22 mouse cellular contexts compared by ENCODE assay signal in genomic region chr1:63266716-63267115, GRCm38 (mm10). TPM values are rescaled to one million over a fixed set of nuclear protein-coding genes. Genes with fewer than 3 reads are reported as not detected.
DNase-seq lines count a peak whose midpoint lies in the region; ATAC-seq lines count a peak whose summit lies in the region.
"Had no signal": no experiment of that assay in that cellular context is flagged by ENCODE, and none has a peak within 500 bp of the region (broad histone marks: within the 10 kb centered on the region; RNA-seq: fewer than 3 reads in every experiment).

No protein-coding gene starts in this region.

- H3K9me3 ChIP-seq in limb, embryonic 11.5 days (ENCODE audit: control insufficient read depth, low read length): no peaks in the 10 kb centered on the region
- H3K9me3 ChIP-seq in limb, embryonic 10.5 days (replicated peaks): no peaks in the 10 kb centered on the region
- H3K9me3 ChIP-seq in neural tube, embryonic 11.5 days (ENCODE audit: control insufficient read depth, low read length): no peaks in the 10 kb centered on the region
- H3K9me3 ChIP-seq: forebrain, embryonic 10.5 days; forebrain, embryonic 15.5 days; G1E; heart, embryonic 13.5 days; hindbrain, embryonic 13.5 days had no signal

- no peak overlapping the region for H3K27ac ChIP-seq in limb, embryonic 11.5 days (replicated peaks; ENCODE audit: low read depth, low read length)
- no peak overlapping the region for H3K27ac ChIP-seq in limb, embryonic 10.5 days
- no peak overlapping the region for H3K27ac ChIP-seq in neural tube, embryonic 11.5 days (ENCODE audit: low read depth, low read length)
- H3K27ac ChIP-seq: forebrain, embryonic 10.5 days; forebrain, embryonic 15.5 days; heart, embryonic 13.5 days; hindbrain, embryonic 13.5 days had no signal

- ATAC-seq in limb, embryonic 11.5 days (ENCODE audit: insufficient number of reproducible peaks, low FRiP score, low TSS enrichment, low read depth): no peak
- no peak for ATAC-seq in neural tube, embryonic 11.5 days (ENCODE audit: insufficient read depth, low FRiP score, low TSS enrichment)
- ATAC-seq: CD4-positive, CD25-positive, alpha-beta regulatory T cell, adult 4 months had no signal

- DNase-seq in embryo, embryonic 10.5 days (ENCODE audit: low spot score): peak; percentile 41
- no peak for DNase-seq in embryo, embryonic 10 days (ENCODE audit: low spot score)
- DNase-seq in limb, embryonic 11.5 days (ENCODE audit: low spot score): peak; percentile 37
- no peak for DNase-seq in limb, embryonic 10.5 days (ENCODE audit: low spot score)
- DNase-seq in neural tube, embryonic 11.5 days (ENCODE audit: low spot score): peak; percentile 43
- DNase-seq in neural tube, embryonic 10.5 days (ENCODE audit: extremely low spot score, low spot score): no peak
- DNase-seq in adipocyte (ENCODE audit: low spot score): no peak
- DNase-seq in adrenal gland, postnatal 4 days (ENCODE audit: low spot score in 2 of 2): no peak
- DNase-seq: adrenal gland, postnatal 10 days; B cell, adult 2 months; cerebellum, adult 18-20 months; cerebellum, adult 9-11 months; cerebellum, postnatal 36 days; gastrocnemius, postnatal 36 days; heart, adult 11 months; heart, postnatal 36 days had no signal

- H3K27me3 ChIP-seq in limb, embryonic 11.5 days (ENCODE audit: control insufficient read depth, insufficient read depth, low read length): peaks cover 58% of the 10 kb centered on the region
- peaks cover 98% of the 10 kb centered on the region for H3K27me3 ChIP-seq in limb, embryonic 10.5 days (ENCODE audit: low read depth, poor library complexity, severe bottlenecking)
- peaks cover 79% of the 10 kb centered on the region for H3K27me3 ChIP-seq in neural tube, embryonic 11.5 days (ENCODE audit: control insufficient read depth, insufficient read depth, low read length)

- no peaks in the 10 kb centered on the region for H3K36me3 ChIP-seq in limb, embryonic 11.5 days (ENCODE audit: control insufficient read depth, insufficient read depth, low read length)
- no peaks in the 10 kb centered on the region for H3K36me3 ChIP-seq in limb, embryonic 10.5 days
- H3K36me3 ChIP-seq in neural tube, embryonic 11.5 days (ENCODE audit: control insufficient read depth, insufficient read depth, low read length): no peaks in the 10 kb centered on the region
- H3K36me3 ChIP-seq: forebrain, embryonic 10.5 days; forebrain, embryonic 15.5 days; G1E; heart, embryonic 13.5 days; hindbrain, embryonic 13.5 days had no signal

- WGBS in limb, embryonic 11.5 days: 49% methylated on average over 15 of the region's 15 CpGs
- WGBS in limb, embryonic 10.5 days: 44% methylated on average over 15 of the region's 15 CpGs
- 42% methylated on average over 15 of the region's 15 CpGs for WGBS in neural tube, embryonic 11.5 days

- no peak overlapping the region for H3K4me2 ChIP-seq in limb, embryonic 11.5 days (ENCODE audit: low read depth, severe bottlenecking)
- H3K4me2 ChIP-seq in neural tube, embryonic 11.5 days (ENCODE audit: low read depth): no peak overlapping the region
- H3K4me2 ChIP-seq: forebrain, embryonic 15.5 days; heart, embryonic 13.5 days; hindbrain, embryonic 13.5 days had no signal

- H3K4me1 ChIP-seq in limb, embryonic 11.5 days (ENCODE audit: control insufficient read depth, insufficient read depth, low read length): no peaks in the 10 kb centered on the region
- no peaks in the 10 kb centered on the region for H3K4me1 ChIP-seq in limb, embryonic 10.5 days
- H3K4me1 ChIP-seq in neural tube, embryonic 11.5 days (ENCODE audit: control insufficient read depth, insufficient read depth, low read length): no peaks in the 10 kb centered on the region
- H3K4me1 ChIP-seq: forebrain, embryonic 15.5 days; heart, embryonic 13.5 days; hindbrain, embryonic 13.5 days had no signal

- H3K4me3 ChIP-seq in limb, embryonic 11.5 days (ENCODE audit: low read depth, low read length): no peak overlapping the region
- no peak overlapping the region for H3K4me3 ChIP-seq in limb, embryonic 10.5 days
- H3K4me3 ChIP-seq in neural tube, embryonic 11.5 days (ENCODE audit: low read depth, low read length): no peak overlapping the region
- H3K4me3 ChIP-seq: forebrain, embryonic 10.5 days; forebrain, embryonic 15.5 days; heart, embryonic 13.5 days; hindbrain, embryonic 13.5 days had no signal

- no peak overlapping the region for H3K9ac ChIP-seq in limb, embryonic 11.5 days (ENCODE audit: low read length)
- H3K9ac ChIP-seq in neural tube, embryonic 11.5 days (ENCODE audit: low read length): no peak overlapping the region
- H3K9ac ChIP-seq: forebrain, embryonic 15.5 days; heart, embryonic 13.5 days; hindbrain, embryonic 13.5 days had no signal

RNA-seq across cellular contexts. Expression of gene Zdbf2, which starts 6.3 kb away (rescaled TPM):
- 11.3 and 11.4 TPM in 2 replicates for polyA plus RNA-seq in limb, embryonic 11.5 days (2014; fragmentation: Nextera tagmentation; extraction: Ambion mirVana)
- polyA plus RNA-seq in limb, embryonic 10.5 days (2016; fragmentation: Nextera tagmentation; extraction: Ambion mirVana): 10.9 and 12.8 TPM in 2 replicates
- polyA plus RNA-seq in neural tube, embryonic 11.5 days (2014; fragmentation: Nextera tagmentation; extraction: Ambion mirVana): 10.8 and 12.2 TPM in 2 replicates
- total RNA-seq in adrenal gland, postnatal 4 days (2021): 10 to 100 TPM; 17.7 to 21.8 TPM
- polyA plus RNA-seq: CD4-positive, CD25-positive, alpha-beta regulatory T cell, adult 4 months; G1E had no signal

RNA-seq across cellular contexts. Expression of gene Gpr1, which starts 52.4 kb away (rescaled TPM):
- 0.09 TPM in 1 of 2 replicates, not detected in the other for polyA plus RNA-seq in limb, embryonic 11.5 days (2014; fragmentation: Nextera tagmentation; extraction: Ambion mirVana)
- 0.08 and 0.15 TPM in 2 replicates for polyA plus RNA-seq in limb, embryonic 10.5 days (2016; fragmentation: Nextera tagmentation; extraction: Ambion mirVana)
- polyA plus RNA-seq in neural tube, embryonic 11.5 days (2014; fragmentation: Nextera tagmentation; extraction: Ambion mirVana): 0.41 and 0.45 TPM in 2 replicates
- total RNA-seq in adrenal gland, postnatal 4 days (2021): under 1 TPM; 0.20 to 0.53 TPM
- polyA plus RNA-seq: CD4-positive, CD25-positive, alpha-beta regulatory T cell, adult 4 months had no signal

Comparison
In these comparisons a context has a peak if more than half of its experiments do, and no peak if none do; other contexts are left out.
1. DNase-seq: peak in embryo, embryonic 10.5 days (single experiment), limb, embryonic 11.5 days (single experiment) and neural tube, embryonic 11.5 days (single experiment); none in embryo, embryonic 10 days (single experiment), limb, embryonic 10.5 days (single experiment), neural tube, embryonic 10.5 days (single experiment), adipocyte (single experiment) and adrenal gland, postnatal 4 days (0 of 2).